Mouse (Mus musculus) small intestine, adult 2 months (tissue): ENCODE measurements around the gene Tnik. TPM values are rescaled to one million over a fixed set of nuclear protein-coding genes. Genes with fewer than 3 reads are reported as not detected.
A peak's percentile ranks its signal among the peaks of the same experiment; 100 is the strongest.

Experiments
- H3K27ac ChIP-seq: fragments of 200-500 bp; 2 replicates; pipeline ENCODE4 v1.5.1; 2012; ENCODE audit warnings: low read depth, low read length, control low read depth, inconsistent platforms; ENCODE audit not compliant: insufficient read depth
- H3K27me3 ChIP-seq: fragments of 200-500 bp; 2 replicates; pipeline ENCODE4 v1.6.1; 2012; ENCODE audit warnings: mild to moderate bottlenecking, moderate library complexity, low read length, inconsistent platforms; ENCODE audit not compliant: control insufficient read depth, insufficient read depth
- H3K36me3 ChIP-seq: fragments of 200-500 bp; 2 replicates; pipeline ENCODE4 v1.6.1; 2012; ENCODE audit warnings: mild to moderate bottlenecking, low read length, control low read depth, inconsistent platforms; ENCODE audit not compliant: control insufficient read depth, insufficient read depth
- H3K4me1 ChIP-seq: fragments of 200-500 bp; 2 replicates; pipeline ENCODE4 v1.6.1; 2012; ENCODE audit warnings: low read length, inconsistent platforms, mixed read lengths; ENCODE audit not compliant: control insufficient read depth, insufficient read depth, insufficient read length
- H3K4me3 ChIP-seq: fragments of 200-500 bp; 2 replicates; pipeline ENCODE4 v1.5.1; 2012; ENCODE audit warnings: low read depth, mild to moderate bottlenecking, control low read depth, inconsistent platforms, low read length, moderate library complexity
- CTCF ChIP-seq: fragments of 200-500 bp; IDR thresholded peaks from 2 replicates; pipeline ENCODE4 v1.5.1; 2012; ENCODE audit warnings: low read depth, mild to moderate bottlenecking, control low read depth, inconsistent platforms, low read length, moderate library complexity, mixed read lengths; ENCODE audit not compliant: insufficient replicate concordance, insufficient read length; ENCODE audit errors: extremely low read depth
- POLR2A ChIP-seq: fragments of 200-500 bp; IDR thresholded peaks from 2 replicates; pipeline ENCODE4 v1.6.1; 2012; ENCODE audit warnings: low read depth, mild to moderate bottlenecking, control low read depth, inconsistent platforms, low read length, moderate library complexity
- WGBS: fragments of 180-500 bp; shearing (Covaris S2); methylation state at CpG from one replicate; pipeline ENCODE4 v1.1.7; 2018; 5-methylcytosine and 5-hydroxymethylcytosine counted together
- polyA plus RNA-seq: library from polyadenylated mRNA; depleted of rRNA; stranded (reverse); fragments of >200 nt; gene quantifications from 2 replicates; pipeline ENCODE4 v1.2.3, GENCODE M21; 2012

The Tnik gene
- polyA plus RNA-seq, 1 experiment: 10.8 TPM

DNA sequence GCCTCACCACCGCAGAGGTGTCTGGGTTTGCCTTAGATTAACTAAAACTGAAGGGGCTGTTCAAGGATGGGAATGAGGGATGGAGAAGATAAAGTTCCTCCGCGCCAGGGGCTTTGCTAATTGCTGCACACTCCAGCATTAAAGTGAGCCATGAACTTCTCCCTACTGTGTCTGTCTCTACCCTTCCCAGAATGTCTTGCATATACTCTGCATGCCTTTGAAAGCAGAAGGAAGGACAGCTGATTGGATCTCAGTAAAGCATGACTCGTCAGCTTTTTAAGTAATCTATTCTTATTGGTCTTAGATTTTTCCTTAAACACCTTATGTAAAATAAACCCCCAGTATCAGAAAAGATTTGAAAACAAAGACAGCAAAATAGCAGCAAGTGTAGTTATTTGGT, 203.7 kb downstream of the Tnik start:
- H3K4me3 ChIP-seq: no peak overlapping the region
- peaks cover 7% of the 10 kb centered on the region; the same call in 1 of the 2 replicates for H3K4me1 ChIP-seq
- H3K27ac ChIP-seq: no peak overlapping the region
- no peaks in the 10 kb centered on the region for H3K27me3 ChIP-seq
- TF ChIP-seq POLR2A (no peak), CTCF (no peak)
- H3K36me3 ChIP-seq: no peaks in the 10 kb centered on the region
- WGBS: 93% methylated on average over 4 of the region's 4 CpGs

- Histone ChIP-seq H3K4me3 (no peak overlapping the region), H3K27me3 (no peaks in the 10 kb centered on the region), H3K27ac (no peak overlapping the region), H3K36me3 (no peaks in the 10 kb centered on the region), H3K4me1 (peaks cover 7% of the 10 kb centered on the region; the same call in 1 of the 2 replicates)
- WGBS: 6% methylated on average over 1 of the region's 1 CpGs
- TF ChIP-seq POLR2A (no peak), CTCF (no peak)
Observed at GRCm38 (mm10) chr3:28467148-28467754, 204.2 kb downstream of the Tnik start.

- H3K27me3 ChIP-seq: no peaks in the 10 kb centered on the region
- H3K36me3 ChIP-seq: no peaks in the 10 kb centered on the region
- TF ChIP-seq CTCF (no peak), POLR2A (no peak)
- peak overlapping the region; percentile 70; the same call in 1 of the 2 replicates for H3K27ac ChIP-seq
- peaks cover 7% of the 10 kb centered on the region; the same call in 1 of the 2 replicates for H3K4me1 ChIP-seq
- H3K4me3 ChIP-seq: no peak overlapping the region
- 32% methylated on average over 4 of the region's 4 CpGs for WGBS
Observed at GRCm38 (mm10) chr3:28467871-28468285, 204.9 kb downstream of the Tnik start.

- peak overlapping the region; percentile 10; the same call in 1 of the 2 replicates for H3K27ac ChIP-seq
- TF ChIP-seq POLR2A (no peak), CTCF (no peak)
- no peak overlapping the region for H3K4me3 ChIP-seq
- peaks cover 10% of the 10 kb centered on the region; the same call in 1 of the 2 replicates for H3K4me1 ChIP-seq
- 27% methylated on average over 1 of the region's 1 CpGs for WGBS
- no peaks in the 10 kb centered on the region for H3K36me3 ChIP-seq
- H3K27me3 ChIP-seq: no peaks in the 10 kb centered on the region
Observed at GRCm38 (mm10) chr3:28473439-28473838, 210.4 kb downstream of the Tnik start.

GRCm38 (mm10) chr3:28477373-28477772, 214.4 kb downstream of the Tnik start:
- Histone ChIP-seq H3K27me3 (no peaks in the 10 kb centered on the region), H3K4me3 (no peak overlapping the region), H3K4me1 (peaks cover 10% of the 10 kb centered on the region; the same call in 1 of the 2 replicates), H3K27ac (no peak overlapping the region), H3K36me3 (no peaks in the 10 kb centered on the region)
- TF ChIP-seq CTCF (no peak), POLR2A (no peak)
- 94% methylated on average over 2 of the region's 2 CpGs for WGBS

GRCm38 (mm10) chr3:28485716-28486115, 222.7 kb downstream of the Tnik start:
- Histone ChIP-seq H3K36me3 (no peaks in the 10 kb centered on the region), H3K4me1 (no peaks in the 10 kb centered on the region), H3K4me3 (no peak overlapping the region), H3K27me3 (no peaks in the 10 kb centered on the region), H3K27ac (no peak overlapping the region)
- 93% methylated on average over 7 of the region's 7 CpGs for WGBS
- TF ChIP-seq POLR2A (no peak), CTCF (no peak)

DNA sequence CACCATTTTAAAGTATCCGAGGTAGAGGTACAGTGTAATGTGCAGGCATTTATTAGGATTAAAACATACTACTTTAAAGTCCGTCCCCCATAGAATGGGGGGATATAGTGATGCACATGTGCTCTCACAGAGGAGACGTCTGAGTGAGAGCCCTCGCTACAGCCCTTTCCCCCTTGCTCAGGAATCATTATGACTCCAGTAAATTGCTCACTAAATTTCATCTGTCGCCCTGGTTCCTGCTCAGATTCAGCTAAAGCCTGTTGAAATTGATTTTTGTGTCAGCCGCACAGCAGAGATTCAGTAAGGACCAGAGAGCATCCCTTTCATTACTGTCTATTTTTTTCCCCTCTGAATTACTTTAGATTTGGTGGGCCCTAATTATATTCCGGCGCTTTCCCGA, 224.4 kb downstream of the Tnik start:
- H3K27me3 ChIP-seq: no peaks in the 10 kb centered on the region
- H3K36me3 ChIP-seq: no peaks in the 10 kb centered on the region
- TF ChIP-seq POLR2A (no peak), CTCF (no peak)
- H3K27ac ChIP-seq: no peak overlapping the region
- no peak overlapping the region for H3K4me3 ChIP-seq
- no peaks in the 10 kb centered on the region for H3K4me1 ChIP-seq
- whole genome bisulfite sequencing: 91% methylated on average over 9 of the region's 9 CpGs
